Mouse (Mus musculus): ENCODE results near the gene Gm13078.

Gm13078 gene

DNA sequence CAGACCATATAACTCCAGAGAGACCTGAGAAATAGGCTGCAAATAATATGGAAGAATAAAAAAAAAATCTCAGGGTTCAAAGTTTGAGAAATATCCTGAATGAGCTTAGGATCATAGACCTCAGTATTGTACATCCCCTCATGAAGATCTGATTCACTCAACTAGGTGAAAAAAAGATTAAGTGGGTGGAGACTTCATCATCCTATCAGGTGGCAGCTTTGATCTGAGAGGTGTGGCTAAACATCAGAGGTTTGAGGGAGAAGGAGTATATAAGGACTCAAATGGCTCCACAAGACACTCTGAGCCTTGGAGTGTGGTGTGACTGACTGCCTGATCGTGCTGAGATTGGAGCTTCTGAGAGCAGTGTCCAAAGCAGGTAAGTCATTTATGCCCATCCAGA lies at the start of gene Gm13078:
Gm13078 (plus strand) TSS at position 301 of the 400 bp plus-strand sequence.
- DNase-seq (ENCODE audit: low spot score in 2 of 2), result no peak

DNA sequence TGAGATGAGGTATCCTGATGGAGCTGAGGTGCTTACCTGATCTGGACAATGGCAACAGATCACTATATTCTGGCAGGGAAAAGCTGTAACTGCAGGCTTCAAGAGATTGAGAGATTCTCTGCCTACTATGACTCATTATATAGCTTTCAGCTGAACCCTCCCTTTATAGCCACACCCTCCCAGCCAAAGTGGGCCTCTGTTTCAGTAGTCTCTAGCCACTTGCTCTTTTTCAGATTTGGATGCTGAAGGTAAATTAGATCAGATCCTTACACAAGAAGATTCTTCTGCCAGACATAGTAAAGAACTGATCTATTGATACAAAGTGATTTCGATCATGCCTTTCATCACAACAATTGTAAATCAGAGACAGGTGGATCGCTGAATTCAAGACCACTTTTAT lies 16.6 kb upstream of the Gm13078 start, which contains the start of gene Gm13089:
Gm13089 (minus strand) TSS at position 101 of the 400 bp plus-strand sequence.
- no peak for DNase-seq (ENCODE audit: low spot score in 2 of 2)
